Comparison of ENCODE assay signal across 28 mouse cellular contexts in genomic region chr11:103010454-103011205, GRCm38 (mm10). TPM values are rescaled to one million over a fixed set of nuclear protein-coding genes. Genes with fewer than 3 reads are reported as not detected.
A peak's percentile ranks its signal among the peaks of the same experiment; 100 is the strongest.
DNase-seq lines count a peak whose midpoint lies in the region; ATAC-seq and TF ChIP-seq lines count a peak whose summit lies in the region.
"Had no signal": no experiment of that assay in that cellular context is flagged by ENCODE, and none has a peak within 500 bp of the region (broad histone marks: within the 10 kb centered on the region; RNA-seq: fewer than 3 reads in every experiment).

No protein-coding gene starts in this region.

- H3K36me3 ChIP-seq in liver, adult 2 months (ENCODE audit: control insufficient read depth, insufficient read depth, low read length) = no peaks in the 10 kb centered on the region
- no peaks in the 10 kb centered on the region for H3K36me3 ChIP-seq in liver, embryonic 16.5 days (ENCODE audit: control insufficient read depth, insufficient read depth)

- H3K9ac ChIP-seq in liver, adult 2 months (ENCODE audit: low read depth, low read length) = no peak overlapping the region; the same call in 1 of the 2 replicates
- no peak overlapping the region for H3K9ac ChIP-seq in liver, embryonic 16.5 days (ENCODE audit: low read depth, low read length)
- H3K9ac ChIP-seq: embryonic facial prominence, embryonic 12.5 days; midbrain, embryonic 13.5 days had no signal

- H3K4me3 ChIP-seq in liver, adult 2 months (ENCODE audit: insufficient read depth, low read depth, low read length) = no peak overlapping the region
- no peak overlapping the region for H3K4me3 ChIP-seq in liver, embryonic 16.5 days (ENCODE audit: low read depth, low read length)
- H3K4me3 ChIP-seq: embryonic facial prominence, embryonic 12.5 days; midbrain, embryonic 13.5 days had no signal

- peak; percentile 88 for DNase-seq in heart, adult 11 months
- DNase-seq in heart, adult 18-20 months = no peak
- DNase-seq in liver, adult 2 months (ENCODE audit: extremely low read depth, low read depth, low spot score) = peak; percentile 80
- no peak for DNase-seq in liver
- no peak for DNase-seq in cerebellum, adult 9-11 months
- DNase-seq in embryo, embryonic 10.5 days (ENCODE audit: low spot score) = no peak
- DNase-seq in adrenal gland, adult (ENCODE audit: inconsistent age in 2 of 2, low spot score in 1 of 2) = no peak
- DNase-seq: adrenal gland, postnatal 10 days; cerebellum, adult 8-10 months; cerebellum, postnatal 36 days; embryo, embryonic 11 days; gastrocnemius, postnatal 25 days; kidney, adult 11 months; kidney, postnatal 14 days; lung, adult 2 months; lung, postnatal 10 days; retina, postnatal 1 day; right cerebral cortex, postnatal 14 days; thymus, adult 18-20 months; thymus, postnatal 25 days had no signal

- H3K79me2 ChIP-seq in liver, adult 2 months (ENCODE audit: control insufficient read depth, insufficient read depth, low read length) = no peaks in the 10 kb centered on the region

- H3K27ac ChIP-seq in liver, adult 2 months (replicated peaks; ENCODE audit: insufficient read depth, low read depth, low read length) = peak overlapping the region; percentile 83
- 0 out of 2 replicates have a peak overlapping the region, but pooled peaks have one; percentile 4 for H3K27ac ChIP-seq in liver, embryonic 16.5 days (ENCODE audit: low read length)
- H3K27ac ChIP-seq: embryonic facial prominence, embryonic 12.5 days; macrophage; midbrain, embryonic 13.5 days had no signal

- H3K4me1 ChIP-seq in liver, adult 2 months (ENCODE audit: control insufficient read depth, insufficient read depth, low read length) = peaks cover 29% of the 10 kb centered on the region
- peaks cover 7% of the 10 kb centered on the region for H3K4me1 ChIP-seq in liver, embryonic 16.5 days (ENCODE audit: control insufficient read depth, low read depth, low read length)

- no peak for TF ChIP-seq POLR2A in liver, adult 2 months (IDR thresholded peaks at IDR 0.05; ENCODE audit: extremely low read depth, insufficient read depth, low read length)

- H3K4me2 ChIP-seq in liver, embryonic 16.5 days (ENCODE audit: low read depth, low read length) = no peak overlapping the region
- H3K4me2 ChIP-seq: embryonic facial prominence, embryonic 12.5 days; heart, embryonic 11.5 days; midbrain, embryonic 13.5 days had no signal

- no peak for TF ChIP-seq CTCF in liver, adult 2 months (IDR thresholded peaks at IDR 0.05; ENCODE audit: low read depth, low read length)

- no peaks in the 10 kb centered on the region for H3K27me3 ChIP-seq in liver, adult 2 months (ENCODE audit: control insufficient read depth, insufficient read depth, low read length)
- no peaks in the 10 kb centered on the region for H3K27me3 ChIP-seq in liver, embryonic 16.5 days (ENCODE audit: control insufficient read depth, insufficient read depth, low read depth, low read length)
- H3K27me3 ChIP-seq: embryonic facial prominence, embryonic 12.5 days; midbrain, embryonic 13.5 days had no signal

- peak; percentile 48; the same call in 1 of the 2 replicates for ATAC-seq in liver, embryonic 16.5 days (ENCODE audit: low read depth)
- ATAC-seq: forebrain, embryonic 14.5 days; hindbrain, embryonic 16.5 days; midbrain, embryonic 13.5 days had no signal

- no peaks in the 10 kb centered on the region for H3K9me3 ChIP-seq in liver, embryonic 16.5 days (replicated peaks; ENCODE audit: control insufficient read depth, low read length)
- H3K9me3 ChIP-seq: embryonic facial prominence, embryonic 12.5 days; G1E; midbrain, embryonic 13.5 days had no signal

- 28% methylated on average over 13 of the region's 13 CpGs for WGBS in liver, adult 2 months
- 70% methylated on average over 13 of the region's 13 CpGs for WGBS in liver, embryonic 16.5 days (ENCODE audit: insufficient replicate concordance)

RNA-seq across cellular contexts. Expression of gene Nmt1, which starts 17.4 kb away (rescaled TPM):
- total RNA-seq in heart, adult 18-20 months (2021) = 10 to 100 TPM; 67.5 to 74.8 TPM
- total RNA-seq in liver, adult 2 months (2014; rRNA removed) = 16.8 and 23.9 TPM in 2 replicates
- 34.1 and 34.3 TPM in 2 replicates for polyA plus RNA-seq in liver, adult 2 months (2012; rRNA removed)
- 32.1 and 36.6 TPM in 2 replicates for polyA plus RNA-seq in liver, embryonic 16.5 days (2015; fragmentation: Nextera tagmentation; extraction: Ambion mirVana)

RNA-seq across cellular contexts. Expression of gene Dcakd, which starts 17.5 kb away (rescaled TPM):
- 10 to 100 TPM; 60.9 to 72.9 TPM for total RNA-seq in heart, adult 18-20 months (2021)
- 23.9 and 30.9 TPM in 2 replicates for total RNA-seq in liver, adult 2 months (2014; rRNA removed)
- 45.8 and 46.3 TPM in 2 replicates for polyA plus RNA-seq in liver, adult 2 months (2012; rRNA removed)
- polyA plus RNA-seq in liver, embryonic 16.5 days (2015; fragmentation: Nextera tagmentation; extraction: Ambion mirVana) = 22.9 and 29.0 TPM in 2 replicates

Comparison
In these comparisons a context has a peak if more than half of its experiments do, and no peak if none do; other contexts are left out.
1. DNase-seq: peak in heart, adult 11 months (single experiment) and liver, adult 2 months (single experiment); none in heart, adult 18-20 months (0 of 2), liver (single experiment), cerebellum, adult 9-11 months (single experiment), embryo, embryonic 10.5 days (single experiment) and adrenal gland, adult (0 of 2).